Mouse (Mus musculus) small intestine, adult 2 months (tissue): ENCODE measurements around the gene Pde5a.

ENCODE experiments used
- CTCF ChIP-seq: fragments of 200-500 bp; IDR thresholded peaks from 2 replicates; pipeline ENCODE4 v1.5.1; 2012; ENCODE audit warnings: low read depth, mild to moderate bottlenecking, control low read depth, inconsistent platforms, low read length, moderate library complexity, mixed read lengths; ENCODE audit not compliant: insufficient replicate concordance, insufficient read length; ENCODE audit errors: extremely low read depth
- POLR2A ChIP-seq: fragments of 200-500 bp; IDR thresholded peaks from 2 replicates; pipeline ENCODE4 v1.6.1; 2012; ENCODE audit warnings: low read depth, mild to moderate bottlenecking, control low read depth, inconsistent platforms, low read length, moderate library complexity

GRCm38 (mm10) chr3:122733806-122734205 lies 5.1 kb downstream of the Pde5a start:
- no peak for TF ChIP-seq CTCF
- no peak for TF ChIP-seq POLR2A
